Mouse (Mus musculus): Measurements from ENCODE around the gene Nudt6.

DNA sequence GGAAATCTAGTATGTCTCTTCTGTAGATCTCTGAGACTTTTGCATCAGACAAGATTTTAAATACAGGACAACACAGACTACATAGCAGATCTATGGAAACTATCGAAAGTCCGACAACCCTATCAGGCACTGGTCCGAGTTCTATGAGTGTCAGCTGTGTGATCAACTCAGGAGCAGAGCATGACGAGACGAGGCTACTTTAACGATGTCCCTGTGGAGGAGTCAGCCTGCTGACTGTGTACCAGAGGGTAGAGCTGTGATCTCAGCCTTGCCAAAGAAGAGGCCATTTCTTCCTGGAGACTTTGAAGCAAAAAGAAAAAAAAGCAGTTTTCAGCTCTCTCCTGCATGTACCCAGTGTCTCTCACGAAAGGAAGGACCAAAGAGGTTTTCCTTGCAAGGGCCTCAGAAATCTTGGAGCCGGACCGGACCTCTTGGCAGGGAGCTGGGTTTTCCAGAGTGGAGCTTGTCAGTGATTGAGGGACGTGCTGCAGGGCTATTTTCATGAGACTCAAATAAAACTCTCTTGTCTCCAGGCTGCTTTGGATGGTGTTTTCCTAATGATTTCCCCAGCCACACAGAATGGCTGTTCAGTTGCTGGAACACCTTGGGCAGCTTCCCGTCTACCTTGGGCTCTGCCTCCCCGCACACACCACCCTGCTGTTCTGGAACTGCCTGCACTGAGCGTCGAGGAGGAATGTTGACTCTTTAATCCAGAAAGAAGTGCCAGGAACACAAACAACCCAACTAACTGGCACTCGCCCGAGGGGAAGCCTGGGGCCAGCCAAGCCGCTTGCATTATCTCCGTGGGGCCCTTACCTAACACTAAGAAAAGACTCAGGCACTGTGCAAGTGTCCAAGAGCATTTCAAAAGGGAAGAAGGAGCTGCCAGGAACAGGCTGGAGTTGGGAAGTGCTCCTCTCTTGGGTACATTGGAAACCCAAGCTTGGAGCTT lies 39.8 kb downstream of the Nudt6 start:
- no peak for TF ChIP-seq POLR2A (IDR thresholded peaks at IDR 0.05; ENCODE audit: low read depth, low read length)
- no peak for TF ChIP-seq CTCF (conservative IDR thresholded peaks at IDR 0.05; ENCODE audit: insufficient read depth, insufficient read length, low read depth, low read length)
